Mouse (Mus musculus) thymus, postnatal 25 days (tissue): Measurements from ENCODE around the gene Ubtd1.
A peak's percentile ranks its signal among the peaks of the same experiment; 100 is the strongest.

Source experiments
- DNase-seq: peaks from one replicate; pipeline ENCODE4 v3.0.0; 2022

The Ubtd1 gene

DNA sequence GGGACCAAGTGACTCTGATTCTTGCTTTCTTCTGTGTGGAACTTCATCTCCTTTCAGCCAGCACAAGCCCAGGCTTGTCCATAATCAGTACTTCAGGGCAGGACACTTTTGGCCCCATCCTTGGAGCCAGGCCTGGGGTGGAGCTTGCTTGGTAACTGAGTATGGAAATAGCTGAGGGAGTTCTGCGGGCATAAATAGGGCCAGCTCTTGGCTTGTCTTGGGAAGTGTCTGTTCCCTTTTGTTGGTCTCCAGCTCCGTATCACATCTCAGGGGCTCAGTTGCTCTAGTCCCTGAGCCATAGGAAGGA is 40.9 kb downstream of the Ubtd1 start:
- no peak for DNase-seq

DNA sequence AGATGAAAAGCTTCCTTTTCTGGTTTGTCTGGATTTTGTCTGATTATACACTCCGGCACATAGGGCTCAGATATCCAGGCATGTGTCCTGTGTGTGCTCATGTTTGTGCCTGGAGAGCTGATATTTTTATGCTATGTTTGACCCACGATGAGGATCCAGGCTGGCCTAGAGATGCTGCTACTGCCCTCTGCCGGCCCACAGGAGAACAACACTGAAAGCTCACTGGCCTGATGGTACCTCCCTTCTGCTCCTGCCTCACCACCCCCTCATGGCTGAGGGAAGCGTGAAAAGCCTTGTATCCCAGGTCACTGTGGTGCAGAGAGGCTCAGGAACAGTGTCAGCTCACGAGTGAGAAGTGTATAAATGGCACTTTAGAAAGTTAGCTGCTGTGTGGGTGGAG is 44.6 kb downstream of the Ubtd1 start:
- peak; percentile 80 for DNase-seq

GRCm38 (mm10) chr19:42031112-42031511 is 49.5 kb downstream of the Ubtd1 start:
- DNase-seq = no peak

- DNase-seq = no peak
Measured at GRCm38 (mm10) chr19:42033611-42034010, 52.0 kb downstream of the Ubtd1 start.

- DNase-seq = no peak
Measured at GRCm38 (mm10) chr19:42034146-42034775, 52.7 kb downstream of the Ubtd1 start.

DNA sequence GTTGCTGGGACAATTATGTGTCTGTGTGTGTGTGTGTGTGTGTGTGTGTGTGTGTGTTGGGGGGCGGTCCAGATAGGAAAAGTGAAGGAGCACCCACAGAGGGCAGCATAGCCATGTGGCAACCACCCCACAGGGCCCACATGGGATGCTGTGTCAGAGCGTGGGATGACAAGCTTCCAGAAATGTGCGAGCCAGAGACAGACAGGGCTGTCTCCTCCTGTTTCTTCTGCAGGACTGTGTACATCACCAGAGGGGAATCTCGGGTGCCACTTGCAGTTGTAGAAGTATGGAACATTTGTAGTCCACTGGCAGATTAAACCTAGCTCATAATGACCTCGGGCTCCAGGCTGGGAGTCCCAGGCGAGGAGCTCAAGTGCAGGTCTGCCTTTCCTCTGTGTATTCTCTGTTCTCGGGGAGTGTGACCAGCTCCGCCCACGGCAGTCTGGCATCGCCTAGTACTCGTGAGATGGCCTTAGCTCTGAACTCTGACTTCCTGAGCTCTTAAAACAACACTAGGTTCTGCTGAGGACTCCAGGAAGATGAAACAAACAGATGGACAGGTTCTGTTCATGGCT is 53.4 kb downstream of the Ubtd1 start:
- DNase-seq = no peak

- peak; percentile 80 for DNase-seq
Measured at GRCm38 (mm10) chr19:42035456-42036248, 54.1 kb downstream of the Ubtd1 start, which contains the start of gene Ankrd2. TSS of gene Ankrd2 (plus strand) at chr19:42036000.

DNA sequence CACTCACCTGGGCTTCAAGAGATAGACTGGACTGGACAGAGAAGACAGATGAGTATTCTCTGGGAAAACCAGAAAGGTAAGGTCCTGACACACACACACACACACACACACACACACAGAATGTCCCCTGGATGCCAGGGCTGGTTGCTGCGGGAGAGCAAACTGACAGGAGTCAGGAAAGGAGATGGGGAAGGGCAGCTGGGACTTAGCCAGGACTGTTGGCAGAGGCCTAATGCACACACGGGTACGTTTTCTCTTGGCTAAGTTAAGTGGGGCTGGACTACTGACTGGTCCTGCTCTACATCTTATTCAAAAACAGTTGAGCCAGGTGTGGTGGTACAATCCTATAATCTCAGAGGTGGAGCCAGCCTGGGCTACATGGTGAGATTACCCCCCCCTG is 54.8 kb downstream of the Ubtd1 start:
- DNase-seq = no peak

GRCm38 (mm10) chr19:42037167-42037702 is 55.7 kb downstream of the Ubtd1 start:
- no peak for DNase-seq

- DNase-seq = no peak
Measured at GRCm38 (mm10) chr19:42038310-42038709, 56.7 kb downstream of the Ubtd1 start.

DNA sequence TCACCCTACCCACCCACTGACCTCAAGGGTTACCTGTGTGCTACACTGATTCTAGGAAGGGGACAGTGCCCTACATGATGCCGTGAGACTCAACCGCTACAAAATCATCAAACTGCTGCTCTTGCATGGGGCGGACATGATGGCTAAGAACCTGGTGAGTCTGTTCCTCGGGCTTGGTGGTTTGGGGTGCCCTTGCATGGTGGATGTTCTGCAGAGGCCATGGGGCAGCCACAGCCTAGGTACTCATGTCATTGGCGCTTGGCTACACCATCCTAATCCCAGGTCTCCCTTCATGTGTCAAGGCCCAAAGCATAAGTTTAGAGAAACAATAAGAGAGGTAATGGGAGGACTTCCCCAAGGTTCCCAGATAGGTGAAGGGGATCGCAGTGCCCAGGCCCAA is 62.4 kb downstream of the Ubtd1 start:
- DNase-seq = no peak

- peak; percentile 63 for DNase-seq
Measured at GRCm38 (mm10) chr19:42045269-42046102, 63.9 kb downstream of the Ubtd1 start, which contains the start of gene Hoga1. TSS of gene Hoga1 (plus strand) at chr19:42045610.

- DNase-seq = no peak
Measured at GRCm38 (mm10) chr19:42050251-42050650, 68.7 kb downstream of the Ubtd1 start.

GRCm38 (mm10) chr19:42051351-42051750 is 69.8 kb downstream of the Ubtd1 start:
- DNase-seq = no peak

GRCm38 (mm10) chr19:42051948-42052347 is 70.4 kb downstream of the Ubtd1 start, which contains the start of gene 4933411K16Rik:
TSS of gene 4933411K16Rik (plus strand) at chr19:42052248.
- DNase-seq = no peak

DNA sequence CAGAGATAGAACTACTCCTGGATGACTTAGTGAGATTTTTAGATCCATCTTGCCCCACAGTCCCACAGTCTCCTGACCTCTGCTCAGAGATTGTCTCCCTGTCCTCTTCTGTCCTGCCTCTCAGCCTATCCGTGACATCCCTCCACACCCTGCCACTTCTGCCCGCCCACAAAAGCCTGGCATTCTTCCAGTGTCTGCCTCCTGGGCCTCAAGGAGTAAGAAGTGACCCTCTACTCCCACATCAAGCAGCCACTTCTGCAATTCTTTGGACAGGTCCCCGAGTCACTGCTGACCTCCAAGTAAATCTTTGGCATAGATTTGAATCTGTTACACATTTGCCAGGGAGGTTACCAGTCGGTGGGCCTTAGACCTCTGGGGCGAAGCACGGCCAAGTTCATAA is 72.7 kb downstream of the Ubtd1 start:
- DNase-seq = no peak

GRCm38 (mm10) chr19:42055881-42056280 is 74.3 kb downstream of the Ubtd1 start:
- DNase-seq = no peak

- no peak for DNase-seq
Measured at GRCm38 (mm10) chr19:42056719-42057409, 75.3 kb downstream of the Ubtd1 start.

DNA sequence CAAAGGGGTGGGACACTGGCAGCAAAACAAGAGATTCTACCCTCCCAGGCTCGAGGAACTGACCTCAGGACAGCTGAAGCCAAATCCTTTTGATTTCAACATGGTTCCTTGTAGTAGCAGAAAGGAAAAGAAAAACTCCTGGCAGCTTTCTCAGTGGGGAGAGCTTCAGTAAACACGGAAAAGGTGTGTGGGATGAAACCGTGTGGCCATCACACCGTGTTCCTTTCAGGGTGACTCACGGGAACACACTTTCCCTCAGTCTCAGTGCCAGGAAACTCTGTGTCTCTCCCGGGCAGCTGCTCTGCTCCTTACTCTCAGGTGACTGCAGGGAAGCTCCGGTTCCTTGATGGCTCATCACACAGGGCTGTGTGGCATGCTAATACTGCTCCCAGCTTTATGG is 76.9 kb downstream of the Ubtd1 start:
- no peak for DNase-seq

- DNase-seq = no peak
Measured at GRCm38 (mm10) chr19:42061443-42061842, 79.9 kb downstream of the Ubtd1 start.

DNA sequence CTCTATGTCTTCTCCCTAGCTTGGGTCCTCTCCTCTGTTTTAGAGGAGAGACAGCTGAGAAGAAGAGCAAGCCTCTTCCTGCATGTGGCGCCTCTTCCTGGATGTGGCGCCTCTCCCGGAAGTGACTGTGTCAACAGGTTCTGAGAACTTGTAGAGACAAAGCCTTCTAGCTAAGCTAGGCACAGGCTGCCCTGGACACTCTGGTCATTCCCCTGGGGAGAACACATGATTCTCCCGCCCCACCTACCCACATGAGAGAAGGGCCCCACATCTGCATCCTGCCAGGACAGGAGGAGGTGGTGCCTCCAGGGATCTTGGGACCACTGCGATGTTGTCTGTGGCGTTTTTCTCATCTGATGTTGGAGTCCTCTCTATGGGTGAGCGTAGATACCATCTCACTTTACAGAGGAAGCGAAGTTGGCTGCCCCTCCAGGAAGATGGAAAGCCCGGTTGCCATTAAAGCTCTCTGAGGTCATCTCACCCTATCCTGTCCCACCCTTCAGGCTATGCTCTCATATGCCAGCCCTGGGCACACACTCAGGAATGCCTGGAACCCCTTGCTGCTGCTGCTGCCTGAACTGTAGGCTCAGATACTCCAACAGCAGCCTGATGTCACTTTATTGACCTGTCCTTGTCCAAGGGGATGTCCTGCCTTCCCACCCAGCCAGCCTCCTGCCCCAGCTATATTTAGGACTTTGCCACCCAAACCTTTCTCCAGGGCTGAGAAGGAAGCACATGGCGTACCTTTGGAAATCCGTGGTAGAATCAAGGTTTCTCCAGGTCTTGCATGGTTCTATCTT is 87.1 kb downstream of the Ubtd1 start:
- DNase-seq = no peak

DNA sequence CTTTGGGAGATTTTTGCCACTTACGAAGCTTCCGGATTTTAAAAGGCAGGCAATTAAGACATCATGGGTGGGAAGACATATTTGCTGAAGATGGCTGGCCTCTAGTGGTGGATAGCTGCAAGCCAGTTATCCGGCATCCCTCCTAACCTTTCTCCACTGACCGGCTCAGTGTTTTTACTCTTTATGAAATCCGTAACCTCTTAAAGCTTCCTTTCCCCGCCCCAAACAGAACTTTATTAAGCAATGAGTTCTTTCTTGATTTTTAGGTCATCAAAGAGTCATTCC is 87.6 kb downstream of the Ubtd1 start:
- DNase-seq = no peak
